Mouse (Mus musculus) ES-E14 (cell line): ENCODE results near the gene Cd6.

Experiments used
- CHD2 ChIP-seq: IDR thresholded peaks from 2 replicates; pipeline ENCODE4 v1.6.1; 2014; ENCODE audit warnings: mild to moderate bottlenecking, low read depth, low read length, inconsistent platforms
- MAFK ChIP-seq: IDR thresholded peaks from 2 replicates; pipeline ENCODE4 v1.6.1; 2014; ENCODE audit warnings: mild to moderate bottlenecking, low read depth, low read length, inconsistent platforms; ENCODE audit not compliant: insufficient read depth
- ZC3H11A ChIP-seq: IDR thresholded peaks from 2 replicates; pipeline ENCODE4 v1.6.1; 2012; ENCODE audit warnings: low read depth, mild to moderate bottlenecking, inconsistent platforms, low read length, borderline replicate concordance
- ZNF384 ChIP-seq: IDR thresholded peaks from 2 replicates; pipeline ENCODE4 v1.6.1; 2012; ENCODE audit warnings: low read depth, low read length, inconsistent platforms

GRCm38 (mm10) chr19:10813905-10814304, 16.0 kb downstream of the Cd6 start:
- TF ChIP-seq ZNF384 (no peak), MAFK (no peak), ZC3H11A (no peak), CHD2 (no peak)
